Mouse (Mus musculus): ENCODE measurements around the gene Xpo5.

Gene Xpo5

DNA sequence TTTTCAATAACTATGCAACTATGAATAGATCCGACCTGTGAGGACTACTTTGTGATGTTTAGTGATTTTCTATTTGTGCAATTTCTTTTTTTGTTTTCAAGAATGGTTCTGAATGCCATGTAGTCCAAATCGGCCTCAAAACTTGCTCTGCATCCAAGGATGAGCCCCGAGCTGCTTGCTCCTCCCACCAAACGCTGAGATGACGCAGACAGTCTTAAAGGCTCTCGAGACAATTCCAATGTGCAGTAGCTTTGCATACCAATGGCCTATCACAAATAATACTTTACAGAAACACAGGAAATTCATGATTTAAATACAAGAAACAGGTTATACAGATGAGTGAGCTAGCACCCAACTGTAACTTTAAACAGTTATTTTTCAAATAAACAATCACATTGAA lies 1.4 kb upstream of the Xpo5 start:
- no peak for DNase-seq (ENCODE audit: low spot score in 2 of 2)

GRCm38 (mm10) chr17:46203078-46203477 lies 496 bp downstream of the Xpo5 start:
- DNase-seq (ENCODE audit: low spot score in 2 of 2), result no peak

GRCm38 (mm10) chr17:46206676-46207075 lies 4.1 kb downstream of the Xpo5 start:
- DNase-seq (ENCODE audit: low spot score in 2 of 2), result no peak

- no peak for DNase-seq (ENCODE audit: low spot score in 2 of 2)
These were observed 8.0 kb downstream of the Xpo5 start for GRCm38 (mm10) chr17:46210550-46210949.

DNA sequence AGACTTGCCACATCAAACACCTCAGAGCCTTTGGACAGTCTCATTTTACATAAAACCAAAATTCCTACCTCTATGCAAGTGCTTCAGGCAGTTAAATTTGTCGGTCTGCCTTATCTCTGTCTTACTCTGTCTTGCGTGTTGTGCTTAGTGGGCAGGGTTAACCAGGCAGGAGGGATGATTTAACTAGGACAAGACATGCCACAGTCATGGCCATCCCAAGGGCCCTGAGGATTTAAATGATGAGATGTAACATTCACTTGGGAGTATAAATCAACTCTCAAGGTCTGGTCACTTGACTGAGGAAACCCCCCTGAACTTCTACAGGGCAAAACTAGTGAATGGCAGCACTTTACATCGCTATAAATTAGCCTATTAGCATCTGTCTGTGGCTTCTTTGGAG lies 19.0 kb downstream of the Xpo5 start:
- no peak for DNase-seq (ENCODE audit: low spot score in 2 of 2)

- no peak for DNase-seq (ENCODE audit: low spot score in 2 of 2)
These were observed 25.0 kb downstream of the Xpo5 start for GRCm38 (mm10) chr17:46227576-46227975.

DNA sequence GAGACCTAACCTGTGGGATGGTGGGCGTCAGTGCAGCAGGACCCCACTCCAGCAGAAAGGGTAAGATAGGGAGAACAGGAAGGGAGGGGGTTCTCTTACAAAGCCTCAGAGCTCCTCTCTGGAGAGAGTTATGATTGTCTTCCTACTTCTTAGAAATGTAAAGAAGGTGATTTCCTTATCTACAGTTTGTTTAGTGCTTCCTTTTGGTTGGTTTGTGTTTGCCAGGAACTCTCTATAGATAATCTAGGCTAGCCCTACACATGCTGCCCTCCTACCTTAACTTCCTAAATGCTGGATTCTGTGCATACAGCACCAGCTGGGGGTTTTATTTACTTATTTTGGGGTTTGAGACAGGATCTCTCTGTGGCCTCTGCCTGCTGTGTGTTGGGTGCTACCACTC lies 33.5 kb downstream of the Xpo5 start:
- no peak for DNase-seq (ENCODE audit: low spot score in 2 of 2)

GRCm38 (mm10) chr17:46237079-46237478 lies 34.5 kb downstream of the Xpo5 start:
- DNase-seq (ENCODE audit: low spot score in 2 of 2), result no peak

GRCm38 (mm10) chr17:46237480-46237879 lies 34.9 kb downstream of the Xpo5 start:
- DNase-seq (ENCODE audit: low spot score in 2 of 2), result no peak

- no peak for DNase-seq (ENCODE audit: low spot score in 2 of 2)
These were observed 37.0 kb downstream of the Xpo5 start for GRCm38 (mm10) chr17:46239516-46240114.

GRCm38 (mm10) chr17:46241471-46241870 lies 38.9 kb downstream of the Xpo5 start:
- DNase-seq (ENCODE audit: low spot score in 2 of 2), result no peak

DNA sequence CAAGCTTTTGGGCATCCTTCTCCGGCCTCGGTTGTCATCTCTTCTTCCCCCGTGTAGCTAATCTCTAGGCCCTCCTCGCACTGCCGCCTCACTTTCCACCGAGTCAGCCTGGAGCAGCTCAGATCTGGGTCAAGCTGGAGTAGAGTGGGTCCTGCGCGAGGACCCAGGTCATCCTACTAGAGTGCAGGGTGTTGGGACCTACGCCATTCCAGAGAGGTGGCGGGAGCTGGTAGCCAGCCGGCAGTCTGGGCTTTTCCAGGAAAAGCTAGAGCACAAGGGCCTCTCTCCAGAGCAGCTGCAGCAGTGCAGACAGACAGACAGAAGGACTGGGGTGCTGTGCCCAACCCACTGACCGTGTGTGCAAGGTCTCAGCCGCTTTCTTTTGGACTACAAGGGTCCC lies 39.7 kb downstream of the Xpo5 start:
- DNase-seq (ENCODE audit: low spot score in 2 of 2), result no peak

DNA sequence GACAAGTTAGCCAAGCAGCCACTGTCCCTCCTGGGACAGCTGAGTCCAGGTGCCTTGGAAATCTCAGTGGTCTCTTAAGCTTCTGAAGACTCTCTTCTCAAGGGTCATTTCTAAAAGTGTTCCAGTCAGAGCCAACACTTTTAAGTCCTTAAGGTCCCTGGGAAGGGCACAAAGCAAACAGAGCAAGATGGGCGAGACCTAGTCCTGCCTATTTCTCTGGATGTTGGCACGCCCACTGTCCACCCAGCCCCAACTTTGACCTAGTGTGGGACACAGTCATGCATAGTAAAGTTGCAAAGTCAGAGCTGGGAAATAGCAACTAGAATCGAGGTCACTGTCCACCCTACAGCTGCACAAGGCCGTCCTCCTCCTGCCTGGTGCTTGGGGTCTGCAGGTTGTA lies 40.4 kb downstream of the Xpo5 start:
- no peak for DNase-seq (ENCODE audit: low spot score in 2 of 2)

- no peak for DNase-seq (ENCODE audit: low spot score in 2 of 2)
These were observed 41.0 kb downstream of the Xpo5 start for GRCm38 (mm10) chr17:46243624-46244023.

DNA sequence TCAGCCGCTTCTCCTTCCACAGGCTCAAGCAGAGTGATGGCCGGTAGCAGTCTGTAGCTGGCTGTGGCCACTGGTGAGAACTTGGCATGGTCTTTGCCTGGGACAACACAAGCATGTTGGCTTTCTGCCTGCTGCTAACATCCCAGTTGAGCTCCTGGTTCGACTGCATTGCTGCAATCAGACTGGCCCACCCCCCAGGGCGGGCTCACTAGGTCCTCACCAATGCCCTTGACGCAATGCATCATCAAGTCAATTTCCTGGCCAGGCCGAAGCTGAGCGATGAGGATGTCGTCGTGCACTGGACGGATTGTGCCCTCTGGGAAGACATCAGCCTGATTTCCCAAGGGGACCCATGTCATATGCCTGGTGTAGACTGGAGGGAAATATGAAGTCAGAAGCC lies 42.0 kb downstream of the Xpo5 start:
- no peak for DNase-seq (ENCODE audit: low spot score in 2 of 2)

GRCm38 (mm10) chr17:46247512-46248188 lies 45.1 kb downstream of the Xpo5 start, which contains the start of the genes Polr1c and Yipf3:
Gene Polr1c (minus strand): TSS chr17:46248054.
Gene Yipf3 (plus strand): TSS chr17:46248080.
- peak; percentile 95 to 96 for DNase-seq (ENCODE audit: low spot score in 2 of 2)

- no peak for DNase-seq (ENCODE audit: low spot score in 2 of 2)
These were observed 45.6 kb downstream of the Xpo5 start for GRCm38 (mm10) chr17:46248189-46248522.

DNA sequence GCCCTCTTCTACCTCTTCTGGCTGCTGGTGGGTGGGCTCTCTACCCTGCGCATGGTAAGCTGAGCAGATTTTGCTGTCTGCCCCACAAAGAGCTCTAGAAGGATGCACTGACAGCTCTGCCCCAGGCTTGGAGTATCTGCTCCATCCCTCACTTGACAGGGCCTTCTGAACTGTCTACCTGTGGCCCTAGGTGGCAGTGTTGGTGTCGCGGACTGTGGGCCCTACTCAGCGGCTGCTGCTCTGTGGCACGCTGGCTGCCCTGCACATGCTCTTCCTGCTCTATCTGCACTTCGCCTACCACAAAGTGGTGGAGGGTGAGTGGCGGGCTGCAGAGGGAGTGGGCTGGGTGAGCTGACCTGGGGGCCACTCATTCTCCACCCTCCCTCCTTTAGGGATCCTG lies 48.6 kb downstream of the Xpo5 start:
- DNase-seq (ENCODE audit: low spot score in 2 of 2), result no peak

GRCm38 (mm10) chr17:46252571-46253451 lies 50.2 kb downstream of the Xpo5 start:
- DNase-seq (ENCODE audit: low spot score in 2 of 2), result no peak

DNA sequence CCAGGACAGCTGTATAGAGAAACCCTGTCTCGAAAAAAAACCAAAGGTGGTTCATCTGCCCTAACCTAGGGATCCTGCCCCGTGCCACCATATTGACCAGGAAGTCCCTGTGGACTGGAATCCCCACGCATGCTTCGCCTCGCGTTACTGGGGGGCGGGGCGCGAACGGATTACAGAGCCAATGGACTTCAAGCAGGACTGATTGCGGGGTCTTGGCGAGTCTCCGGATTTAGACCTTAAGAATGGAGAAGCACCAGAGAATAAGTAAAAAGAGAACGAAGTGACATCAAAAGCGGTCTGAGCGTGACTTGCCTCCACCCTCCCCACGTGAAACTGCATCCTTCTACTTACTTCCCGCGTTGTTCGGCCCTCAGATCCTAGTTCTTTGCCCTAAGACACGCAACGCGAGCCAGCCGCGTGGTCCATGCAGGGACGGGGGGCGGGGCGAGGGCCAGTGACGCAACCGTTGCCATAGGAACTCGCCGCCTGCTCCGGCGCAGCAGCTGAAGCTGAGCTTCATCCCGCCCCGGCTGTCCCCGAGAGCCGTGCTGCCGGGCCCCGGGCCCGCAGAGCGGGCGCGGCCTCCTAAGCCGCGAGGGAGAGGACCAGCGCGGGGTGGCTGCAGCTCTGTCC lies 51.0 kb downstream of the Xpo5 start, which contains the start of gene Lrrc73:
TSS of gene Lrrc73 (plus strand) at position 80 of the 633 bp plus-strand sequence.
- DNase-seq (ENCODE audit: low spot score in 2 of 2), result peak; percentile 81 to 89

DNA sequence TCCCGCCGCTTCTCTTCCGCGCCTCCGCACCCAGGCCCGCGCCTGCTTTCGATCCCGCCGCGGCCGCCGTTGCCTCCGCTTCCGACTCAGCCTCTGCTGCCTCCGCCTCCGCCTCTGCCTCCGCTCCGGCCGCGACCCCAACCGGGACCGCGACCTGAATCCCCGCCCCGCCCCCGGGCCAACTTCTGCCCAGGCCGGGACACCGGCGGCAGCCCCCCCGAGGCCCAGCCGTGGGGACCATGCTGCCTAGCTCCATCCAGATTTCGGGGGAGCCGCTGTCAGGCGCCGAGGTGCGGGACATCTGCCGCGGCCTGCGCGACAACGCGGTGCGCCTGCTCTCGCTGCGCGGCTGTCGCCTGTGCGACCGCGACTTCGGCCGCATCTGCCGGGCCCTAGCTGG lies 51.5 kb downstream of the Xpo5 start:
- no peak for DNase-seq (ENCODE audit: low spot score in 2 of 2)

DNA sequence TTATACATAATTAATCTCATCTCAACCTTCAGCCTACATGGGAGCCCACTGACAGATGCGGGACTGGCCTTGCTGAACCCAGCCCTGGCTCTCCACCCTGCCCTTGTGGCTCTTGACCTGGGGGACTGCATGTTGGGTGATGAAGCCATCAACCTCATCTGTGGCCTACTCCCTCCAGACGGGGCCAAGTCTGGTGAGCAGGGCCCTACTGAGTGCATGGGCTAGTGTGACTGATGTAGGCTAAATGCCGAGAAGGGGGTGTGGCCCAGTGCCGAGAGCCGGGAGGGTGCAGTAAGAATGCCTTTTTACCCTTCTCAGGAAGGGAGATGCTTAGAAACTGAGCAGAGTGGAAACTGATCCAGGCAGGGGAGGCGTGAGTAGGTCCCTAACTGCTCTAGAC lies 52.6 kb downstream of the Xpo5 start:
- DNase-seq (ENCODE audit: low spot score in 2 of 2), result no peak
